Mouse (Mus musculus) CH12.LX (cell line): ENCODE data around the gene Suco.

Experiments
- BHLHE40 ChIP-seq: IDR thresholded peaks from 2 replicates; pipeline ENCODE4 v1.6.1; 2011; ENCODE audit warnings: mild to moderate bottlenecking, low read depth, low read length, improper control_type of control experiment
- CTCF ChIP-seq, 2 experiments: IDR thresholded peaks in 1 of 2; conservative IDR thresholded peaks in 1 of 2; 2 replicates each; pipeline ENCODE4 v1.5.1; 2011 to 2012; ENCODE audit warnings: low read depth in 2 of 2, low read length in 2 of 2, improper control_type of control experiment in 1 of 2, inconsistent platforms in 1 of 2, mild to moderate bottlenecking in 1 of 2, moderate library complexity in 1 of 2
- ELF1 ChIP-seq: IDR thresholded peaks from 2 replicates; pipeline ENCODE4 v1.6.1; 2014; ENCODE audit warnings: low read depth, mild to moderate bottlenecking, inconsistent platforms, low read length, improper control_type of control experiment
- JUN ChIP-seq: IDR thresholded peaks from 2 replicates; pipeline ENCODE4 v1.6.1; 2011; ENCODE audit warnings: low read depth, mild to moderate bottlenecking, low read length, improper control_type of control experiment, moderate library complexity; ENCODE audit not compliant: insufficient read depth
- MAFK ChIP-seq: IDR thresholded peaks from 2 replicates; pipeline ENCODE4 v1.6.1; 2011; ENCODE audit warnings: low read length, improper control_type of control experiment; ENCODE audit not compliant: insufficient replicate concordance
- MYC ChIP-seq: IDR thresholded peaks from 2 replicates; pipeline ENCODE4 v1.6.1; 2011; ENCODE audit warnings: low read depth, mild to moderate bottlenecking, improper control_type of control experiment, low read length
- NRF1 ChIP-seq: IDR thresholded peaks from 2 replicates; pipeline ENCODE4 v1.6.1; 2014; ENCODE audit warnings: low read depth, mild to moderate bottlenecking, inconsistent platforms, low read length, improper control_type of control experiment, moderate library complexity
- POLR2A ChIP-seq: IDR thresholded peaks from 2 replicates; pipeline ENCODE4 v1.6.1; 2011; ENCODE audit warnings: low read depth, mild to moderate bottlenecking, improper control_type of control experiment, low read length
- RCOR1 ChIP-seq: conservative IDR thresholded peaks from 2 replicates; pipeline ENCODE4 v1.6.1; 2012; ENCODE audit warnings: low read depth, mild to moderate bottlenecking, inconsistent platforms, low read length, improper control_type of control experiment
- SIN3A ChIP-seq: IDR thresholded peaks from 2 replicates; pipeline ENCODE4 v1.6.1; 2012; ENCODE audit warnings: low read length, improper control_type of control experiment, inconsistent platforms
- UBTF ChIP-seq: IDR thresholded peaks from 2 replicates; pipeline ENCODE4 v1.6.1; 2012; ENCODE audit warnings: low read depth, mild to moderate bottlenecking, inconsistent platforms, low read length, improper control_type of control experiment, moderate library complexity
- ZMIZ1 ChIP-seq: IDR thresholded peaks from 2 replicates; pipeline ENCODE4 v1.6.1; 2012; ENCODE audit warnings: low read depth, mild to moderate bottlenecking, inconsistent platforms, low read length, improper control_type of control experiment
- ZNF384 ChIP-seq: IDR thresholded peaks from 2 replicates; pipeline ENCODE4 v1.6.1; 2012; ENCODE audit warnings: low read depth, low read length, improper control_type of control experiment, inconsistent platforms

- TF ChIP-seq RCOR1, result no peak
- no peak for TF ChIP-seq JUN
- TF ChIP-seq CTCF (conservative IDR thresholded peaks at IDR 0.05 in 1 of 2, IDR thresholded peaks at IDR 0.05 in 1 of 2; ENCODE audit: low read depth in 2 of 2, low read length in 2 of 2), result no peak
- TF ChIP-seq POLR2A, result no peak
- TF ChIP-seq MAFK, result no peak
- TF ChIP-seq SIN3A, result no peak
- no peak for TF ChIP-seq ZMIZ1
- no peak for TF ChIP-seq BHLHE40
- no peak for TF ChIP-seq MYC
- no peak for TF ChIP-seq UBTF
- no peak for TF ChIP-seq NRF1
- TF ChIP-seq ZNF384, result no peak
- TF ChIP-seq ELF1, result no peak
These were observed 107.2 kb downstream of the Suco start for GRCm38 (mm10) chr1:161769329-161769728.
